Comparison of ENCODE assay signal across 12 mouse cellular contexts in genomic region chr6:128625246-128625645, GRCm38 (mm10). TPM values are rescaled to one million over a fixed set of nuclear protein-coding genes. Genes with fewer than 3 reads are reported as not detected.
"Had no signal": no experiment of that assay in that cellular context is flagged by ENCODE, and none has a peak within 500 bp of the region (broad histone marks: within the 10 kb centered on the region; RNA-seq: fewer than 3 reads in every experiment).

No protein-coding gene starts in this region.

RNA-seq across cellular contexts. Expression of gene Klrb1a, which starts 1.9 kb away (rescaled TPM):
- total RNA-seq: neutrophil, adult 5-6 weeks had no signal
- polyA plus RNA-seq: neural tube, embryonic 13.5 days; neural tube, embryonic 14.5 days; neural tube, embryonic 15.5 days; stomach, embryonic 14.5 days; stomach, embryonic 15.5 days; stomach, embryonic 16.5 days; stomach, postnatal 0 days had no signal

RNA-seq across cellular contexts. Expression of gene Clec2h, which starts 36.9 kb away (rescaled TPM):
- total RNA-seq: neutrophil, adult 5-6 weeks had no signal
- polyA plus RNA-seq: neural tube, embryonic 13.5 days; neural tube, embryonic 14.5 days; neural tube, embryonic 15.5 days; spleen, adult 2 months; stomach, embryonic 14.5 days; thymus, adult 2 months; thymus, postnatal 0 days; urinary bladder, adult 2 months had no signal

RNA-seq across cellular contexts. Expression of gene A2ml1, which starts 43.8 kb away (rescaled TPM):
- total RNA-seq: neutrophil, adult 5-6 weeks had no signal
- polyA plus RNA-seq: spleen, adult 2 months; urinary bladder, adult 2 months had no signal
